Mouse (Mus musculus) lung, postnatal 36 days (tissue): ENCODE data around the gene Crkl.

Experiments
- DNase-seq: peaks from one replicate; pipeline ENCODE4 v3.0.0; 2022; ENCODE audit warnings: mixed read lengths

The Crkl gene

GRCm38 (mm10) chr16:17451541-17452372 lies at the start of gene Crkl:
Crkl (plus strand) TSS chr16:17451987.
- DNase-seq, result peak; percentile 98

- DNase-seq, result peak; percentile 84
Measured at GRCm38 (mm10) chr16:17402855-17403254, 48.9 kb upstream of the Crkl start.

GRCm38 (mm10) chr16:17405271-17405696 lies 46.5 kb upstream of the Crkl start:
- peak; percentile 65 for DNase-seq

GRCm38 (mm10) chr16:17405736-17406443 lies 45.9 kb upstream of the Crkl start, which contains the start of the genes Snap29 and Pi4ka:
Snap29 (plus strand) TSS chr16:17405986.
Pi4ka (minus strand) TSS chr16:17406314.
- peak; percentile 100 for DNase-seq

GRCm38 (mm10) chr16:17406512-17407231 lies 45.1 kb upstream of the Crkl start:
- DNase-seq, result peak; percentile 16

GRCm38 (mm10) chr16:17409046-17409445 lies 42.7 kb upstream of the Crkl start:
- no peak for DNase-seq

- DNase-seq, result no peak
Measured at GRCm38 (mm10) chr16:17410209-17410608, 41.6 kb upstream of the Crkl start.

GRCm38 (mm10) chr16:17423021-17423420 lies 28.8 kb upstream of the Crkl start:
- DNase-seq, result no peak

- DNase-seq, result peak; percentile 8
Measured at GRCm38 (mm10) chr16:17432576-17432975, 19.2 kb upstream of the Crkl start.

GRCm38 (mm10) chr16:17452373-17452715 lies 557 bp downstream of the Crkl start:
- peak; percentile 43 for DNase-seq

GRCm38 (mm10) chr16:17456901-17457300 lies 5.1 kb downstream of the Crkl start:
- DNase-seq, result no peak

GRCm38 (mm10) chr16:17460254-17460653 lies 8.5 kb downstream of the Crkl start:
- peak; percentile 69 for DNase-seq

- DNase-seq, result no peak
Measured at GRCm38 (mm10) chr16:17461596-17461995, 9.8 kb downstream of the Crkl start.

- DNase-seq, result no peak
Measured at GRCm38 (mm10) chr16:17463184-17463583, 11.4 kb downstream of the Crkl start.

GRCm38 (mm10) chr16:17466875-17467663 lies 15.3 kb downstream of the Crkl start:
- DNase-seq, result no peak

- DNase-seq, result peak; percentile 44
Measured at GRCm38 (mm10) chr16:17472498-17472897, 20.7 kb downstream of the Crkl start.

- peak; percentile 52 for DNase-seq
Measured at GRCm38 (mm10) chr16:17474091-17474490, 22.3 kb downstream of the Crkl start.

GRCm38 (mm10) chr16:17474761-17475160 lies 23.0 kb downstream of the Crkl start:
- no peak for DNase-seq

- no peak for DNase-seq
Measured at GRCm38 (mm10) chr16:17475326-17475725, 23.5 kb downstream of the Crkl start.

GRCm38 (mm10) chr16:17478331-17478943 lies 26.6 kb downstream of the Crkl start:
- DNase-seq, result no peak

- no peak for DNase-seq
Measured at GRCm38 (mm10) chr16:17481465-17481864, 29.7 kb downstream of the Crkl start.

GRCm38 (mm10) chr16:17486505-17486904 lies 34.7 kb downstream of the Crkl start:
- DNase-seq, result peak; percentile 41
